Mouse (Mus musculus) CH12.LX (cell line): ENCODE measurements at regions not wholly inside any gene's neighbourhood (a gene's known extent, or its start where the extent isn't known, plus 50 kb on each side); places are given as distances from the start of the nearest gene placed in this dataset.

ENCODE experiments used
- BHLHE40 ChIP-seq: IDR thresholded peaks from 2 replicates; pipeline ENCODE4 v1.6.1; 2011; ENCODE audit warnings: mild to moderate bottlenecking, low read depth, low read length, improper control_type of control experiment
- CHD1 ChIP-seq: IDR thresholded peaks from 2 replicates; pipeline ENCODE4 v1.6.1; 2012; ENCODE audit warnings: low read depth, low read length, improper control_type of control experiment, inconsistent platforms
- CTCF ChIP-seq, 2 experiments: IDR thresholded peaks in 1 of 2; conservative IDR thresholded peaks in 1 of 2; 2 replicates each; pipeline ENCODE4 v1.5.1; 2011 to 2012; ENCODE audit warnings: low read depth in 2 of 2, low read length in 2 of 2, improper control_type of control experiment in 1 of 2, inconsistent platforms in 1 of 2, mild to moderate bottlenecking in 1 of 2, moderate library complexity in 1 of 2
- E2F4 ChIP-seq: IDR thresholded peaks from 2 replicates; pipeline ENCODE4 v1.6.1; 2011; ENCODE audit warnings: low read depth, low read length, improper control_type of control experiment; ENCODE audit not compliant: insufficient replicate concordance
- EP300 ChIP-seq: IDR thresholded peaks from 2 replicates; pipeline ENCODE4 v1.6.1; 2011; ENCODE audit warnings: low read length, improper control_type of control experiment
- KAT2A ChIP-seq: IDR thresholded peaks from 2 replicates; pipeline ENCODE4 v1.6.1; 2012; ENCODE audit warnings: low read length, improper control_type of control experiment, inconsistent platforms; ENCODE audit not compliant: insufficient replicate concordance
- MYC ChIP-seq: IDR thresholded peaks from 2 replicates; pipeline ENCODE4 v1.6.1; 2011; ENCODE audit warnings: low read depth, mild to moderate bottlenecking, improper control_type of control experiment, low read length
- POLR2A ChIP-seq: IDR thresholded peaks from 2 replicates; pipeline ENCODE4 v1.6.1; 2011; ENCODE audit warnings: low read depth, mild to moderate bottlenecking, improper control_type of control experiment, low read length
- POLR2AphosphoS2 ChIP-seq: IDR thresholded peaks from 2 replicates; pipeline ENCODE4 v1.6.1; 2011; ENCODE audit warnings: low read depth, low read length, improper control_type of control experiment
- TCF12 ChIP-seq: IDR thresholded peaks from 2 replicates; pipeline ENCODE4 v1.6.1; 2014; ENCODE audit warnings: low read depth, mild to moderate bottlenecking, inconsistent platforms, low read length, improper control_type of control experiment

- no peak for TF ChIP-seq E2F4
- no peak for TF ChIP-seq BHLHE40
- no peak for TF ChIP-seq POLR2A
- TF ChIP-seq CTCF (conservative IDR thresholded peaks at IDR 0.05 in 1 of 2, IDR thresholded peaks at IDR 0.05 in 1 of 2; ENCODE audit: low read depth in 2 of 2, low read length in 2 of 2): no peak
- TF ChIP-seq POLR2AphosphoS2: no peak
- no peak for TF ChIP-seq EP300
- TF ChIP-seq KAT2A: no peak
- no peak for TF ChIP-seq CHD1
- TF ChIP-seq TCF12: no peak
- TF ChIP-seq MYC: no peak
Observed at GRCm38 (mm10) chr6:27029008-27029407, 1106.0 kb downstream of the Grm8 start.
